19 mouse cellular contexts compared by ENCODE assay signal in genomic region chr15:43650818-43651500, GRCm38 (mm10).
"Had no signal": no experiment of that assay in that cellular context is flagged by ENCODE, and none has a peak within 500 bp of the region (broad histone marks: within the 10 kb centered on the region; RNA-seq: fewer than 3 reads in every experiment).

No protein-coding gene starts in this region.

- ATAC-seq: midbrain, embryonic 16.5 days had no signal

- H3K9ac ChIP-seq: lung, embryonic 14.5 days; midbrain, embryonic 12.5 days; neural tube, embryonic 13.5 days; neural tube, embryonic 15.5 days; stomach, embryonic 15.5 days had no signal

- H3K4me2 ChIP-seq: lung, embryonic 14.5 days; midbrain, embryonic 12.5 days; neural tube, embryonic 13.5 days; neural tube, embryonic 15.5 days; stomach, embryonic 15.5 days had no signal

- H3K4me1 ChIP-seq: midbrain, embryonic 10.5 days; midbrain, embryonic 12.5 days; neural tube, embryonic 13.5 days; neural tube, embryonic 15.5 days; stomach, embryonic 15.5 days had no signal

- H3K36me3 ChIP-seq: midbrain, embryonic 10.5 days; midbrain, embryonic 12.5 days; neural tube, embryonic 13.5 days; neural tube, embryonic 15.5 days; stomach, embryonic 15.5 days had no signal

- H3K27ac ChIP-seq: midbrain, embryonic 10.5 days; midbrain, embryonic 12.5 days; neural tube, embryonic 13.5 days; neural tube, embryonic 15.5 days; stomach, embryonic 15.5 days; stomach, postnatal 0 days had no signal

- H3K9me3 ChIP-seq: midbrain, embryonic 10.5 days; midbrain, embryonic 12.5 days; neural tube, embryonic 13.5 days; neural tube, embryonic 15.5 days; stomach, embryonic 15.5 days had no signal

- H3K27me3 ChIP-seq: midbrain, embryonic 12.5 days; neural tube, embryonic 13.5 days; neural tube, embryonic 15.5 days; stomach, embryonic 15.5 days had no signal

- DNase-seq: lung, adult 18-20 months; lung, embryonic 14.5 days; lung, postnatal 10 days; lung, postnatal 4 days; midbrain, embryonic 14.5 days; retina, postnatal 1 day; right cerebral cortex, adult 18-20 months; right cerebral cortex, postnatal 25 days; thymus, adult 2 months; thymus, postnatal 14 days; thymus, postnatal 36 days had no signal

- H3K4me3 ChIP-seq: midbrain, embryonic 10.5 days; midbrain, embryonic 12.5 days; myocyte; neural tube, embryonic 13.5 days; neural tube, embryonic 15.5 days; stomach, embryonic 15.5 days had no signal
